Mouse (Mus musculus): ENCODE data around the gene Psma1.

Psma1 gene

DNA sequence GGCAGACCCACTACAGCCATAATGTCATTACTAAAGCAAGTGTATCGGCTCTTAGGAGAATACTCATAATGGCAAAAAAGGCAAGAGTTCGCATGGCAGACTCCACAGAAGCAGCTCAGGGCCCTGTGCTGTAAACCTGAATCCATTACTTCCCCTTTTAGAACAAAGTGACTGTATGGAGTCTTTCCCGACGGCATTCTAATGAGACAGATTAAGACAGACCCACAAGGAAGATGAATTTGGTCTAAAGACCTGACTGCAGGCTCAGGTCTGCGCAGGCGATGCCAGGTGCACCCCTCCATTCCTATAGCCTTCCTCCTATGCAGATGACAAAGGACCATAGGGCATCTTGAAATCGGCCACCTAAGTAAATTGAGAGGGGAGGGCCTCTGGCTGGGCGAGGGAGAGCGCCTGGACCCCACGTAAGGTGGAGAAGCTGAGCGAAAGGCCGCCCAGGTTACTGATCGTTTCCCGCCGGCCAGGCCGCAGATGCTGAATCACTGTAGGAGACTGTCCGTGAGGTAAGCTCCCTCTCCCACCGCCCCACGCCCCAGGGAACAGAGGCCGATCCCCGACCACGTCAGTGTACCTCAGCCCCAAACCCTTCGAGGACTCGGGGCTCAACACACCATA is 430 bp downstream of the Psma1 start:
- no peak for DNase-seq (ENCODE audit: low spot score)

- DNase-seq (ENCODE audit: low spot score), result no peak
Measured at GRCm38 (mm10) chr7:114268446-114268845, 7.5 kb downstream of the Psma1 start.

DNA sequence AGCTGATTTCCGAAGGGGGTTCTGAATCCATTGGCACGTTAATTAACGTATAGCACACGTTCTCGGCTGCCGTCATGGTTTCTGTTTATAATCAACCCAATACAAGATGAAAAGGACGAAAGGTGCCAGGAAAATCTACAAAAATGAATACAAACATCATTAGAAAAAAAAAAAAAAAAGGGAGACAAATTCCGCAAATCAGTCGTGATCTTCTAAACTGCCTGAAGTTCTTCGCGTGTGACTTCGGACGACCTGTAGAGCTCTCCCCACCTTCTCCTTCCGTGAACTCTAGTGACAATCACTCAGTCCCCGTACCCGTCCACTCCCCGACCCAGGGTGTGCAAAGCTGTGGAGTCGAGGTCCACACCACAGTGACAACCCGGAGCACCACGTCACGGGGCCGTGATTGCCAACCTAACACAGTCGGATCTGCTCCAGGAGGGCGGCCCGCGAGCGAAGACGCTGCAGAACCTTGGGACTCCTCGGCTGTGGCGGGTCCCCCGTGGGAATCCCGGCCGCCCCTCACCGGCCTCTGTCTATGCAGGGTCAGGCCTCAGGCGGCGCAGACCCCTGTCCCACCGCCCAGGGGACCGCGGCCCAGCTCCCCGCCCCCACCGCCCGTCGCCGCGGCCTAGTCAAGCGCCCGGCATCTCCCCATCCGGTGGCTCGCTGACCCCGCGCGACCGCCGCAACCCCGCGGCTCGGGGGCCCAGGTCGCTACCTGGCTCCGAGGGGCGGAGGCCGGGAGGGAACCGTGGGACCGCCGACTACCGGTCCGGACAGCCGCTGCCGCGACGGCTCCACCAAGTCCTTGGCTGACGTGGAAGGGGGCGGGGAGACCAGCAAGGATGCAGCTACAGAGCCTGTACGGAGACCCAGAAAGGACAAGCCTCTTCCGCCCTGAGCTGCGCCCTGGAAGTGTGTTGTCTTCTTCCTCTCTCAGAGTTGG is 21.8 kb downstream of the Psma1 start, which contains the start of gene Copb1:
Gene Copb1, minus strand, starts transcription at position 827 of the 949 bp plus-strand sequence.
- peak; percentile 76 for DNase-seq (ENCODE audit: low spot score)

GRCm38 (mm10) chr7:114251684-114252083 is 24.2 kb downstream of the Psma1 start:
- DNase-seq (ENCODE audit: low spot score), result no peak

DNA sequence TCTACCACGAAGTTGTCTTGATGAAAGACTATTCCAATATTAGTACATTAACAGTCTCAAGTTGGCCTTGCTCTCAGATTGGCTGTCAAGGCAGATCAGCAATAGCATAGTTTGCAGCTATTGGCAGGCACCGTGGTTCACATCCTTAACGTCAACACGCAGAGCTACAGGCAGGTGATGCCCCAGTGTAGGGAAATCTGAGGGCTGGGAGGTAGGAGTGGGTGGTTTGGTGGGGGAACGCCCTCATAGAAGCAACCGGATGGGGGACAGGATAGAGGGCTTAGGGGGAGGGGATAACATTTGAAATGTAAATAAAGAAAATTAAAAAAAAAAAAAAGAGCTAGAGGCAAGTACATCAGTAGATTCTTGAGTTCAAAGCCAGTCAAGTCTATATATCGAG is 41.9 kb downstream of the Psma1 start:
- DNase-seq (ENCODE audit: low spot score), result no peak

DNA sequence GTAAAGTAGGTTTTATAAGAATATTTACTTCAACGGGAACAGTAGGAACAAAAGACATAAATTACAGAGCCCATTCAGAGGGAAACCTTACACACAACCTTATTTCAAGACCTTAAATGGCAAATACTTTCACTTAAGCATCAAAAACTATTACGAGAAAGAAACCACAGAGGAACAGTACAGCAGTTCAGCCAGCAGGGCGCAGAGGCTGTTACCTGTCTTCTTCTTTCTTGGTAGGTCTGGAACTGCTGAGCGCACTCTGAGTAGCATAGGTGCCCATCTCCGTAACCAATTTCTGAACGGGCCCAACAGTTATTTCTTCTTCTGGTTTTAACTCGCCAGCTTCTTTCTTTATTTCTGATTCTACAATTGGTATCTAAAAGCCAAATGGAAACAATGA is 42.9 kb downstream of the Psma1 start:
- no peak for DNase-seq (ENCODE audit: low spot score)

DNA sequence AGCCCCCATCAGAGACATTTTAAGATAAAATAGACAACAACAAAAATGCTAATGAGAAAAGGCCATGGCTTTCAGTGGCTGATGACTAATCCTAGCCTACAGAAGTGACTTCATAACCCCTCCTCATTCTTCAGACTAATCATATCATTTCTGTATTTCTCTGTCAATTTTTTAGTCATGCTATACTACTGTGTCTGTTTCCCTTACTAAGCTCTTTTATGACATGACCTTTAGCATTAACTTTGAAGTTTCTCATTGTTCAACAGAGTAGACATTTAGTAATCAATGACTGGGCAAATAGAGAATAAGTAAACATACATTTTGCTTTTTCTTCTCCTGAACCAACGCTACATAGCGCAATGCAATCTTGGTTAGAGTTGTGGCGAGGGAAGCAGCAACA is 44.1 kb downstream of the Psma1 start:
- DNase-seq (ENCODE audit: low spot score), result no peak

GRCm38 (mm10) chr7:114226521-114226920 is 49.4 kb downstream of the Psma1 start:
- no peak for DNase-seq (ENCODE audit: low spot score)

GRCm38 (mm10) chr7:114220433-114220832 is 55.5 kb downstream of the Psma1 start:
- no peak for DNase-seq (ENCODE audit: low spot score)

GRCm38 (mm10) chr7:114216908-114217307 is 59.0 kb downstream of the Psma1 start:
- DNase-seq (ENCODE audit: low spot score), result no peak

All from urinary bladder, postnatal 10 days (tissue).